Mouse (Mus musculus) limb, embryonic 11.5 days (tissue): ENCODE measurements at regions not wholly inside any gene's neighbourhood (a gene's known extent, or its start where the extent isn't known, plus 50 kb on each side); places are given as distances from the start of the nearest gene placed in this dataset.

Experiments
- ATAC-seq: fragments of 200-750 bp; cut with Nextera tagmentation; 2 replicates; pipeline ENCODE4 v1.8.0; 2017; ENCODE audit warnings: low read depth; ENCODE audit not compliant: insufficient number of reproducible peaks, low FRiP score, low TSS enrichment
- DNase-seq: peaks from one replicate; pipeline ENCODE4 v3.0.0-alpha.2; 2015; ENCODE audit warnings: low spot score
- H3K27ac ChIP-seq: fragments of 300-500 bp; sonication (generic); replicated peaks from 2 replicates; pipeline ENCODE4 v1.5.1; 2014; ENCODE audit warnings: low read depth, mild to moderate bottlenecking, low read length
- H3K27me3 ChIP-seq: fragments of 300-500 bp; sonication (generic); 2 replicates; pipeline ENCODE4 v1.6.1; 2014; ENCODE audit warnings: mild to moderate bottlenecking, low read length, mixed read lengths; ENCODE audit not compliant: control insufficient read depth, insufficient read depth
- H3K36me3 ChIP-seq: fragments of 300-500 bp; sonication (generic); 2 replicates; pipeline ENCODE4 v1.6.1; 2014; ENCODE audit warnings: mild to moderate bottlenecking, low read length, moderate library complexity, mixed read lengths; ENCODE audit not compliant: control insufficient read depth, insufficient read depth
- H3K4me1 ChIP-seq: fragments of 300-500 bp; sonication (generic); 2 replicates; pipeline ENCODE4 v1.6.1; 2014; ENCODE audit warnings: low read length, mixed read lengths; ENCODE audit not compliant: control insufficient read depth, insufficient read depth
- H3K4me2 ChIP-seq: fragments of 300-500 bp; sonication (generic); 2 replicates; pipeline ENCODE4 v1.6.1; 2014; ENCODE audit warnings: low read depth, mild to moderate bottlenecking, moderate library complexity; ENCODE audit not compliant: severe bottlenecking
- H3K4me3 ChIP-seq: fragments of 300-500 bp; sonication (generic); 2 replicates; pipeline ENCODE4 v1.5.1; 2014; ENCODE audit warnings: low read depth, low read length
- H3K9ac ChIP-seq: fragments of 300-500 bp; sonication (generic); 2 replicates; pipeline ENCODE4 v1.6.1; 2014; ENCODE audit warnings: mild to moderate bottlenecking, low read length
- H3K9me3 ChIP-seq: fragments of 300-500 bp; sonication (generic); 2 replicates; pipeline ENCODE4 v1.6.1; 2016; ENCODE audit warnings: low read length; ENCODE audit not compliant: control insufficient read depth
- WGBS: fragments of 180-500 bp; shearing (Covaris S2); extraction: QIAGEN DNeasy Blood & Tissue Kit; methylation state at CpG from one replicate; pipeline ENCODE4 v1.1.7; 2014; 5-methylcytosine and 5-hydroxymethylcytosine counted together

DNA sequence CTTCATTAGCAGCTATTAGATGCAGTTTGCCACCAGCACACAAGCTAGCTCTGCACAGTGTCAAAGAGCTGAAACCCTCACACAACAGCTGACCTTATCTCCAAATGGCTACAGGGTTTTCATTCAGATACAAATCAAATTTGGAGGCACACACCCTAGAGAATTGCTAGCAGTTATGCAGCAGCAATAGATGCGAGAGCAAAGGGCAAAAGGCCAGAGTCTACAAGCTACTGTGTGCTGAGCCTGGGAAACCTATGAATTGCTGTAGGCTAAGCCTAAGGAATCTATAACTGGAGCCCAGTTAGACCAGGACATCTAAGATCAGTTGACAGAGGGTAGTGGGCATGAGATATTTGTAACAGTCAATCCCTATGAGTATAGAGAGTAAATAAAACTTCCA lies 85.8 kb upstream of the Gas2 start:
- no peaks in the 10 kb centered on the region for H3K36me3 ChIP-seq

GRCm38 (mm10) chr7:51783070-51783776 lies 78.6 kb upstream of the Gas2 start:
- WGBS, result 75% methylated on average over 4 of the region's 4 CpGs
- no peaks in the 10 kb centered on the region for H3K4me1 ChIP-seq
- no peak for ATAC-seq

More for the DNA sequence above, 85.8 kb upstream of the Gas2 start:
- WGBS, result 70% methylated on average over 1 of the region's 1 CpGs
- no peak overlapping the region for H3K4me2 ChIP-seq
- H3K4me3 ChIP-seq, result no peak overlapping the region
- H3K9me3 ChIP-seq, result no peaks in the 10 kb centered on the region
- no peak overlapping the region for H3K27ac ChIP-seq
- H3K9ac ChIP-seq, result no peak overlapping the region
- no peak for ATAC-seq
- H3K27me3 ChIP-seq, result no peaks in the 10 kb centered on the region
- DNase-seq, result no peak
- peaks cover 3% of the 10 kb centered on the region for H3K4me1 ChIP-seq

DNA sequence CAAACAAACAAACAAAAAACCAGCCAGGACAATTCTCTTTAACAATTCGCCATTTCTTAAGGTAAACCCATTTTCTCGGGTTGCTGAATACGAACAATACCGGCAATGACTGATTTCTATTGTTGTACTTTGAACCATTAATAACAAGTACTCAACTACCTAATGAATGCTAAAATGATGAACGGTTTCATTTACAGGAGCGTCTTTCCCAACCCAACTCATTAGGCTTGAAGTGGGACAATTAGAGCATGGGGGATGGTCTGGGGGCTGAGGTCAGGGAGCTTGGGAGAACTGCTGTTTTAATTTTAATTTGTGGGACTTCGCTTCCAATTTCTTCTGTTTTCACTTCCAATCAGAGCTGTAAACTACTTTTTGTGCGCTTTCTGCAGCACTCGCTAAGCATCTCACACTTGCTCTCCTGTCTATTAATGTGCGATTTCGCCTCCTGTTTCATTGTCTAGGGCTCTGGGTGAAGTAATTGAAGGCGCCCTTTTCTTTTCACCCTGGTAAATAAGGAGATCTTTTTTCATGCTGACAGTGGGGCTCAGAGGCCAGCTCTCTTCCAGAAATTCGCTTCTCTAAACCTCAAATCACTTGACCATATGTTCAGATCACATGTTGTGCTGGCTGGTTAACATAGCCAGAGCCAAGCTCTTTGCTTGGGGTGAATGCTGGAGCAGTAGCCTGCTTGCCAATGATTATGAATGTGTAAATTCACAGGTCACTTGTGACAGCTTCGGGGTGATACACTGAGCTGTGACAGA lies 77.7 kb upstream of the Gas2 start:
- Histone ChIP-seq H3K9me3 (no peaks in the 10 kb centered on the region), H3K4me2 (no peak overlapping the region), H3K4me3 (no peak overlapping the region), H3K36me3 (no peaks in the 10 kb centered on the region), H3K4me1 (no peaks in the 10 kb centered on the region), H3K27me3 (no peaks in the 10 kb centered on the region), H3K9ac (no peak overlapping the region), H3K27ac (no peak overlapping the region)
- ATAC-seq, result no peak
- DNase-seq, result no peak
- WGBS, result 52% methylated on average over 14 of the region's 14 CpGs

More at GRCm38 (mm10) chr7:51783070-51783776, 78.6 kb upstream of the Gas2 start:
- Histone ChIP-seq H3K27me3 (no peaks in the 10 kb centered on the region), H3K4me2 (no peak overlapping the region), H3K27ac (no peak overlapping the region), H3K9ac (no peak overlapping the region), H3K9me3 (no peaks in the 10 kb centered on the region), H3K4me3 (no peak overlapping the region), H3K36me3 (no peaks in the 10 kb centered on the region)
- no peak for DNase-seq

- DNase-seq, result no peak
Measured at GRCm38 (mm10) chr7:51790690-51791560, 70.9 kb upstream of the Gas2 start.

DNA sequence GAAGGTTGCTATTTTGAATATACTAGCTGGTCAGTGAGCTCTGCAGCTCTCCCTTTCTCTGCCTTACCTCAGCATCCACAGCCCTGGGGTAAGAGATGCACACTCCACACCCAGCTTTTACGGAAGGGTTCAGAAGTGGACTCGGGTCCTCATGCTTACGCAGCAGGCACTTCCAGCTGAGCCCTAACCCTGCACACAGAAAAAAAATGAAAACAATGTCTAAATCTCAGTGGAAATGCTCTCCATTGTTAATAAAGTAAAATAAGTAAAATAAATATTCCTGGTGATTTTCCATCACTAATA lies 70.3 kb upstream of the Gas2 start:
- Histone ChIP-seq H3K27me3 (no peaks in the 10 kb centered on the region), H3K4me2 (no peak overlapping the region), H3K27ac (no peak overlapping the region), H3K4me3 (no peak overlapping the region), H3K9ac (no peak overlapping the region), H3K9me3 (no peaks in the 10 kb centered on the region), H3K36me3 (no peaks in the 10 kb centered on the region), H3K4me1 (no peaks in the 10 kb centered on the region)
- no peak for ATAC-seq
- 83% methylated on average over 3 of the region's 3 CpGs for WGBS
- no peak for DNase-seq

More at GRCm38 (mm10) chr7:51790690-51791560, 70.9 kb upstream of the Gas2 start:
- no peak for ATAC-seq
- no peaks in the 10 kb centered on the region for H3K4me1 ChIP-seq
- H3K27ac ChIP-seq, result no peak overlapping the region
- 47% methylated on average over 17 of the region's 17 CpGs for WGBS
- no peak overlapping the region for H3K4me2 ChIP-seq
- H3K4me3 ChIP-seq, result no peak overlapping the region
- no peaks in the 10 kb centered on the region for H3K36me3 ChIP-seq
- no peak overlapping the region for H3K9ac ChIP-seq
- H3K27me3 ChIP-seq, result no peaks in the 10 kb centered on the region
- H3K9me3 ChIP-seq, result no peaks in the 10 kb centered on the region
